Mouse (Mus musculus) midbrain, postnatal 0 days (tissue): ENCODE measurements at regions not wholly inside any gene's neighbourhood (a gene's known extent, or its start where the extent isn't known, plus 50 kb on each side); places are given as distances from the start of the nearest gene placed in this dataset.

ENCODE experiments used
- ATAC-seq: fragments of 200-750 bp; cut with Nextera tagmentation; 2 replicates; pipeline ENCODE4 v1.8.0; 2017; ENCODE audit warnings: moderate number of reproducible peaks, mild to moderate bottlenecking, moderate TSS enrichment, moderate library complexity; ENCODE audit not compliant: low FRiP score
- DNase-seq: peaks from one replicate; pipeline ENCODE4 v3.0.0-alpha.2; 2015; ENCODE audit warnings: low spot score
- H3K27ac ChIP-seq: fragments of 300-500 bp; sonication (generic); 2 replicates; pipeline ENCODE4 v1.5.1; 2014; ENCODE audit warnings: low read depth, mild to moderate bottlenecking, low read length, mixed read lengths
- H3K27me3 ChIP-seq: fragments of 300-500 bp; sonication (generic); 2 replicates; pipeline ENCODE4 v1.6.1; 2014; ENCODE audit warnings: low read length, control low read depth, mixed read lengths; ENCODE audit not compliant: insufficient read depth
- H3K36me3 ChIP-seq: fragments of 300-500 bp; sonication (generic); 2 replicates; pipeline ENCODE4 v1.6.1; 2014; ENCODE audit warnings: low read length, control low read depth, mixed read lengths; ENCODE audit not compliant: insufficient read depth
- H3K4me1 ChIP-seq: fragments of 300-500 bp; sonication (generic); 2 replicates; pipeline ENCODE4 v1.6.1; 2014; ENCODE audit warnings: mild to moderate bottlenecking, control low read depth, antibody characterized with exemption, low read length, mixed read lengths; ENCODE audit not compliant: insufficient read depth
- H3K4me2 ChIP-seq: fragments of 300-500 bp; sonication (generic); 2 replicates; pipeline ENCODE4 v1.6.1; 2014; ENCODE audit warnings: low read depth, mild to moderate bottlenecking, low read length, mixed read lengths; ENCODE audit not compliant: poor library complexity, severe bottlenecking
- H3K4me3 ChIP-seq: fragments of 300-500 bp; sonication (generic); 2 replicates; pipeline ENCODE4 v1.5.1; 2014; ENCODE audit warnings: low read depth, mild to moderate bottlenecking, low read length, moderate library complexity
- H3K9ac ChIP-seq: fragments of 300-500 bp; sonication (generic); replicated peaks from 2 replicates; pipeline ENCODE4 v1.6.1; 2014; ENCODE audit warnings: mild to moderate bottlenecking, low read length, moderate library complexity, mixed read lengths; ENCODE audit not compliant: poor library complexity, severe bottlenecking
- H3K9me3 ChIP-seq: fragments of 300-500 bp; sonication (generic); 2 replicates; pipeline ENCODE4 v1.6.1; 2016; ENCODE audit warnings: low read length, control low read depth
- CTCF ChIP-seq: IDR thresholded peaks from 2 replicates; pipeline ENCODE4 v1.5.1; 2016; ENCODE audit warnings: antibody characterized with exemption, mild to moderate bottlenecking
- WGBS: fragments of 180-500 bp; shearing (Covaris S2); extraction: QIAGEN DNeasy Blood & Tissue Kit; methylation state at CpG from one replicate; pipeline ENCODE4 v1.1.7; 2014; 5-methylcytosine and 5-hydroxymethylcytosine counted together

GRCm38 (mm10) chr2:101356709-101357108, 267.8 kb upstream of the Rag2 start:
- Histone ChIP-seq H3K36me3 (no peaks in the 10 kb centered on the region), H3K27me3 (no peaks in the 10 kb centered on the region), H3K4me3 (no peak overlapping the region), H3K9me3 (no peaks in the 10 kb centered on the region), H3K9ac (no peak overlapping the region), H3K4me2 (no peak overlapping the region), H3K27ac (no peak overlapping the region), H3K4me1 (no peaks in the 10 kb centered on the region)
- ATAC-seq (no peak), DNase-seq (no peak)
- WGBS, result 32% methylated on average over 1 of the region's 1 CpGs
- TF ChIP-seq CTCF, result no peak

- 41% methylated on average over 3 of the region's 3 CpGs for WGBS
- H3K36me3 ChIP-seq, result no peaks in the 10 kb centered on the region
- no peak overlapping the region for H3K4me2 ChIP-seq
- H3K9me3 ChIP-seq, result no peaks in the 10 kb centered on the region
- H3K4me1 ChIP-seq, result no peaks in the 10 kb centered on the region
- H3K27ac ChIP-seq, result no peak overlapping the region
- ATAC-seq, result no peak
- TF ChIP-seq CTCF, result no peak
- H3K9ac ChIP-seq, result no peak overlapping the region
- DNase-seq, result no peak
- H3K27me3 ChIP-seq, result no peaks in the 10 kb centered on the region
- no peak overlapping the region for H3K4me3 ChIP-seq
Measured at GRCm38 (mm10) chr2:101364256-101364655, 260.3 kb upstream of the Rag2 start.

GRCm38 (mm10) chr2:101368278-101368677, 256.2 kb upstream of the Rag2 start:
- no peaks in the 10 kb centered on the region for H3K27me3 ChIP-seq
- no peak overlapping the region for H3K4me2 ChIP-seq
- ATAC-seq, result no peak
- peak; percentile 44 for DNase-seq
- H3K9me3 ChIP-seq, result no peaks in the 10 kb centered on the region
- no peak for TF ChIP-seq CTCF
- H3K36me3 ChIP-seq, result no peaks in the 10 kb centered on the region
- H3K4me1 ChIP-seq, result no peaks in the 10 kb centered on the region
- no peak overlapping the region for H3K9ac ChIP-seq
- H3K27ac ChIP-seq, result no peak overlapping the region
- H3K4me3 ChIP-seq, result no peak overlapping the region
- WGBS, result 64% methylated on average over 4 of the region's 4 CpGs

GRCm38 (mm10) chr2:101370991-101371736, 253.4 kb upstream of the Rag2 start:
- no peak overlapping the region for H3K4me3 ChIP-seq
- WGBS, result 87% methylated on average over 6 of the region's 6 CpGs
- no peak for DNase-seq
- no peak for ATAC-seq
- TF ChIP-seq CTCF, result no peak
- no peaks in the 10 kb centered on the region for H3K4me1 ChIP-seq
- no peak overlapping the region for H3K27ac ChIP-seq
- no peaks in the 10 kb centered on the region for H3K36me3 ChIP-seq
- H3K27me3 ChIP-seq, result no peaks in the 10 kb centered on the region
- H3K9me3 ChIP-seq, result no peaks in the 10 kb centered on the region
- H3K9ac ChIP-seq, result no peak overlapping the region
- no peak overlapping the region for H3K4me2 ChIP-seq

GRCm38 (mm10) chr2:101371834-101372493, 252.6 kb upstream of the Rag2 start:
- H3K4me3 ChIP-seq, result no peak overlapping the region
- H3K27ac ChIP-seq, result no peak overlapping the region
- DNase-seq, result no peak
- H3K4me2 ChIP-seq, result no peak overlapping the region
- no peaks in the 10 kb centered on the region for H3K4me1 ChIP-seq
- no peaks in the 10 kb centered on the region for H3K27me3 ChIP-seq
- TF ChIP-seq CTCF, result no peak
- ATAC-seq, result no peak
- no peaks in the 10 kb centered on the region for H3K9me3 ChIP-seq
- no peaks in the 10 kb centered on the region for H3K36me3 ChIP-seq
- 86% methylated on average over 7 of the region's 7 CpGs for WGBS
- no peak overlapping the region for H3K9ac ChIP-seq

- Histone ChIP-seq H3K27me3 (no peaks in the 10 kb centered on the region), H3K4me3 (no peak overlapping the region), H3K9me3 (no peaks in the 10 kb centered on the region), H3K27ac (no peak overlapping the region), H3K4me2 (no peak overlapping the region), H3K9ac (no peak overlapping the region), H3K36me3 (no peaks in the 10 kb centered on the region), H3K4me1 (no peaks in the 10 kb centered on the region)
- ATAC-seq, result no peak
- no peak for TF ChIP-seq CTCF
- no peak for DNase-seq
- WGBS, result 80% methylated on average over 6 of the region's 6 CpGs
Measured at GRCm38 (mm10) chr2:101380595-101380994, 243.9 kb upstream of the Rag2 start.
